Mouse (Mus musculus) liver, embryonic 11.5 days (tissue): ENCODE data around the gene Stat2. TPM values are rescaled to one million over a fixed set of nuclear protein-coding genes. Genes with fewer than 3 reads are reported as not detected.

Source experiments
- ATAC-seq: fragments of 200-750 bp; cut with Nextera tagmentation; replicated peaks from 2 replicates; pipeline ENCODE4 v1.8.0; 2017; ENCODE audit warnings: moderate number of reproducible peaks, mild to moderate bottlenecking, moderate TSS enrichment, moderate library complexity; ENCODE audit not compliant: low FRiP score
- DNase-seq: peaks from one replicate; pipeline ENCODE4 v3.0.0-alpha.2; 2017; ENCODE audit warnings: low spot score
- H3K27ac ChIP-seq: fragments of 300-500 bp; sonication (generic); 2 replicates; pipeline ENCODE4 v1.5.1; 2014; ENCODE audit warnings: mild to moderate bottlenecking, low read depth, low read length, control low read depth
- H3K27me3 ChIP-seq: fragments of 300-500 bp; sonication (generic); replicated peaks from 2 replicates; pipeline ENCODE4 v1.6.1; 2014; ENCODE audit warnings: low read length, mixed read lengths; ENCODE audit not compliant: control insufficient read depth, insufficient read depth
- H3K36me3 ChIP-seq: fragments of 300-500 bp; sonication (generic); 2 replicates; pipeline ENCODE4 v1.6.1; 2014; ENCODE audit warnings: mild to moderate bottlenecking, low read length, moderate library complexity, mixed read lengths; ENCODE audit not compliant: control insufficient read depth, insufficient read depth
- H3K4me1 ChIP-seq: fragments of 300-500 bp; sonication (generic); replicated peaks from 2 replicates; pipeline ENCODE4 v1.6.1; 2014; ENCODE audit warnings: low read length, mixed read lengths; ENCODE audit not compliant: control insufficient read depth, insufficient read depth
- H3K4me2 ChIP-seq: fragments of 300-500 bp; sonication (generic); 2 replicates; pipeline ENCODE4 v1.6.1; 2014; ENCODE audit warnings: mild to moderate bottlenecking, control low read depth, moderate library complexity
- H3K4me3 ChIP-seq: fragments of 300-500 bp; sonication (generic); 2 replicates; pipeline ENCODE4 v1.5.1; 2014; ENCODE audit warnings: low read depth, low read length, control low read depth
- H3K9ac ChIP-seq: fragments of 300-500 bp; sonication (generic); 2 replicates; pipeline ENCODE4 v1.6.1; 2014; ENCODE audit warnings: low read depth, low read length, control low read depth
- H3K9me3 ChIP-seq: fragments of 300-500 bp; sonication (generic); 2 replicates; pipeline ENCODE4 v1.6.1; 2016; ENCODE audit warnings: low read length, inconsistent platforms, mixed read lengths; ENCODE audit not compliant: control insufficient read depth
- WGBS: fragments of 180-500 bp; shearing (Covaris S2); extraction: QIAGEN DNeasy Blood & Tissue Kit; methylation state at CpG from one replicate; pipeline ENCODE4 v1.1.7; 2014; 5-methylcytosine and 5-hydroxymethylcytosine counted together
- polyA plus RNA-seq: library from polyadenylated mRNA; unstranded; fragments of >200 nt; fragmentation: Nextera tagmentation; extraction: Ambion mirVana; gene quantifications from 2 replicates; pipeline ENCODE4 v1.2.1, GENCODE M21; 2014

Stat2 gene
- polyA plus RNA-seq, 1 experiment from 2014 or later: 12.5 TPM

DNA sequence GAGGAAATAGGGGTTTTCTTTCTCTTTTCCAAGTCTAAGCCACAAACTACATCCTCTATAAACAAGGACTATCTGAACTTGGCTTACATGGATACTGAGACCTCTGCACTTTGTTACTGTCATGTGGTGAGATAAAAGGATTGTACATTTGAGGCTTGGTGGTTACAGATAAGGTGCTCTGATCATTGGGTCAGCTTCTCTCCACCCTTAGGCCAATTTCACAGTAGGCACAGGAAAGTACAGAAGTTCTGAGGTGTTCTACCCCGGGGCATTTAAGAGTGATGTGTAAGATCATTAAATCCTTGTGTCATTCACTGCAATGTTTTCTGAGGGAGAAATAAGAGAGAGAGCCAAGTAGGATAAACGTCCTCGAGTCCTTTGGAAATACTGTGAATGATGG is 66.2 kb downstream of the Stat2 start:
- no peak for DNase-seq
- ATAC-seq: peak; percentile 50
- H3K9me3 ChIP-seq: no peaks in the 10 kb centered on the region

DNA sequence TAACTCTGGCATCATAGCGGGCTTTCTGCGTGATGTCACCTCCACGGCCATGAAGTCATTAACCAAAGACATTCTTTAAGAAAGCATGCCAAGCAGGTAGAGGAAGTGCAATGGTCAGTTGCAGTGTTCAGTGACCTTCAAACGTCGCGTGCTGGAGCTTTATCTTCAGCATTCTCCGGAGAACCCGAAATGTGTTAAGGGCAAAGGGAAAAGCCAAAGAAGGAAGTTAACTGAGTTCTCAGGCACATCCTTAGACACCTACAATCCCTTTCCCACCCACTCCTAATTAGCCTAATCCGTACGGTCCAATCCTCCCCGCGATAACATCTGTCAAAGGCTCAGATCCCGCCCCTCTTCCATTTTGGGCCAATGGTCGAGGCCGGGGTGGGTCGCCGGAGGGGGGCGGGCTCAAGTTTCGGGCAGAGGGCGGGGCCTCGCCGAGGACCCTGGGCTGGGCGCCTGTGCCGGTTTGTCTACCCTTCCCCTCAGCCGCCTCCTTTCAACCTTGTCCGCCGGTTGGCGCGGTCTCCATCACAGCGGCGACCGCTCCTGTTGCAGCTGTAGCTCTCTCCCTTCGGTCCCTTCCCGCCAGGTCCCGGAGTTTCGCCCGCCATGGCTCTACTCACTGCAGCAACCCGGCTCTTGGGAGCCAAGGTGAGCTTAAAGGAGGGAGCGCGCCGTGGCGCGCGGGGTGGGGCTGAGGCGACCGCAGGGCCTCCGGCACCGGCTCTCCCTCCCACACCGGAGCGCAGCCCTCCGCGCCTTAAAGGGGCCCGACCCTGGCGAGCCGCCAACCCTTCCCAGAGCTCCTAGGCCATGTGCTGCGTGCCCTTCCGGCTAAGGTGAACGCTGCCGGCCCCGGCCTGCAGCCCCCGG is 67.2 kb downstream of the Stat2 start, which contains the start of gene Cs:
Gene Cs (plus strand): TSS at position 429 of the 876 bp plus-strand sequence.
- Histone ChIP-seq H3K9ac (peak within 1 kb of the TSS; percentile 73), H3K27ac (peak within 1 kb of the TSS; percentile 78), H3K27me3 (no peaks in the 10 kb centered on the region), H3K4me3 (peak within 1 kb of the TSS; percentile 75), H3K4me1 (peaks cover 53% of the 10 kb centered on the region), H3K9me3 (no peaks in the 10 kb centered on the region), H3K4me2 (peak within 1 kb of the TSS; percentile 82), H3K36me3 (0 out of 2 replicates have a peak, but pooled peaks cover 3% of the 10 kb centered on the region)
- WGBS: 1% methylated on average over 61 of the region's 61 CpGs
- peak; percentile 97 for DNase-seq
- peak; percentile 93 for ATAC-seq

More for the DNA sequence above, 66.2 kb downstream of the Stat2 start:
- H3K27me3 ChIP-seq: no peaks in the 10 kb centered on the region
- H3K4me1 ChIP-seq: peaks cover 50% of the 10 kb centered on the region
- H3K36me3 ChIP-seq: 0 out of 2 replicates have a peak, but pooled peaks cover 3% of the 10 kb centered on the region
- WGBS: 61% methylated on average over 3 of the region's 3 CpGs
- peak overlapping the region; percentile 57 for H3K9ac ChIP-seq
- H3K4me3 ChIP-seq: peak overlapping the region; percentile 75
- H3K27ac ChIP-seq: peak overlapping the region; percentile 78
- peak overlapping the region; percentile 82 for H3K4me2 ChIP-seq

DNA sequence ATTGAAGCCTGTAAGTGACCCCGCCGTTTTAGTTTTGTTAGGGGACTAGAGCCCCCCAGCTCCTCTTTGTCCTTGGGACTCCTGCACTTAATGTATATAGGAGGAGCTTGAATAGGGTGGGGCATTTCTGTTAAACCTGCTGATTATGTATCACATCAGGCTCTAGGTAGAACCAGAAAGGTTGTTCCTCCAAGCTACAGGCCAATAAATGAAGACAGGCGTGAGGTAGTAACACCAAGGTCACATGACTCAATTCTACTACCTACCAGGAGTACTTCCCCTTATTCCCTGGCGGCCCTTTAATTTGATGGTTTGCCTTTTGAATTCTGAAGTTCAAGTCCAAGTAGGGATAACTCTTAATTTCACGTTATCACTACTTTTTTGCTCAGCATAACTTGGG is 68.1 kb downstream of the Stat2 start:
- 12% methylated on average over 5 of the region's 5 CpGs for WGBS
- ATAC-seq: 0 out of 2 replicates have a peak, but pooled peaks have one; percentile 9
- Histone ChIP-seq H3K9ac (peak overlapping the region; percentile 73), H3K27me3 (no peaks in the 10 kb centered on the region), H3K4me3 (peak overlapping the region; percentile 75), H3K27ac (peak overlapping the region; percentile 78), H3K9me3 (no peaks in the 10 kb centered on the region), H3K4me1 (peaks cover 54% of the 10 kb centered on the region), H3K4me2 (peak overlapping the region; percentile 82), H3K36me3 (0 out of 2 replicates have a peak, but pooled peaks cover 3% of the 10 kb centered on the region)
- DNase-seq: no peak

DNA sequence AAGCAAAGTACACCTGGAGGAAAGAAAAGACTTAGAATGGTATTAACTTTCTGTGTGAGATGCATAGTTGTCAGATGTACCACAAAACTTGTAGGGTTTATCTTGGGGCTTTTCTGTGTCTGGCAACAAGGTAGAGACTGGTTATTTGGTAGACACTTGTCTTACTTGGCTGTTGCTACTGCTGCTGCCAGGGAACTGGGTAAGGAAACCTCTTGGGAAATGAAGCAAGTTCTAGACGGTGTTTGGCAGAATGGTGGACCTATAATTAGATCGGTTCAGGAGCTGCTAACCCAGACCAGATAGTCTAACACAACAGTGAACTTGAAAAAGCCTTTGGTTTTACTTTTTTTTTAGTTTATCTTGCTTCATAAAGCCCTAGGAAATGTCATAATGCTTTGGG is 68.6 kb downstream of the Stat2 start:
- Histone ChIP-seq H3K9ac (peak overlapping the region; percentile 73), H3K36me3 (0 out of 2 replicates have a peak, but pooled peaks cover 3% of the 10 kb centered on the region), H3K27ac (0 out of 2 replicates have a peak overlapping the region, but pooled peaks have one; percentile 78), H3K4me3 (peak overlapping the region; percentile 75), H3K4me2 (peak overlapping the region; percentile 82), H3K27me3 (no peaks in the 10 kb centered on the region), H3K4me1 (peaks cover 59% of the 10 kb centered on the region), H3K9me3 (no peaks in the 10 kb centered on the region)
- no peak for DNase-seq
- 68% methylated on average over 2 of the region's 2 CpGs for WGBS
- ATAC-seq: no peak

DNA sequence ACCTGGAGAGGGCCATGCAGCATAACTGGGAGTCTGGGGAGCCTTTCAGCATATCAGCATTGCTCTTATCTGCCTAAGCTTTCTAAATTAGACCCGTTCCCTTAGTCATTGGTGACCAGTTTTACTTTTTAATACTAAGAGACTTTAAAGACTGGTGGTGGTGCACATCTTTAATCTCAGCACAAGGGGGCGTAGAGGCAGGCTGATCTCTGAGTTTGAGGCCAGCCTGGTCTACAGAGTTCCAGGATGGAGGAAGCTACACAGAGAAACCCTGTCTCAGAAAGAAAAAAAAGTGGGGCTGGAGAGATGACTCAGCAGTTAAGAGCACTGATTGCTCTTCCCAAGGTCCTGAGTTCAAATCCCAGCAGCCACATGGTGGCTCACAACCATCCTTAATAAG is 69.9 kb downstream of the Stat2 start:
- H3K27ac ChIP-seq: no peak overlapping the region
- H3K27me3 ChIP-seq: no peaks in the 10 kb centered on the region
- no peak for ATAC-seq
- H3K4me3 ChIP-seq: no peak overlapping the region
- WGBS: 56% methylated on average over 2 of the region's 2 CpGs
- no peaks in the 10 kb centered on the region for H3K9me3 ChIP-seq
- H3K9ac ChIP-seq: no peak overlapping the region
- peak overlapping the region; percentile 82 for H3K4me2 ChIP-seq
- peaks cover 61% of the 10 kb centered on the region for H3K4me1 ChIP-seq
- H3K36me3 ChIP-seq: 0 out of 2 replicates have a peak, but pooled peaks cover 3% of the 10 kb centered on the region
- DNase-seq: no peak

Other genes starting within 250 kb of the Stat2 start
- gene Naca, start 235.0 kb upstream of the Stat2 start, polyA plus RNA-seq: 1,053 and 1,054 TPM in 2 replicates
- 527 and 567 TPM in 2 replicates for gene Ptges3, start 211.6 kb upstream of the Stat2 start, polyA plus RNA-seq
- gene Atp5b, start 187.3 kb upstream of the Stat2 start, polyA plus RNA-seq: 2,564 and 2,777 TPM in 2 replicates
- gene Baz2a, start 179.0 kb upstream of the Stat2 start, polyA plus RNA-seq: 11.1 and 13.0 TPM in 2 replicates
- gene Rbms2, start 90.3 kb upstream of the Stat2 start, polyA plus RNA-seq: 14.6 and 17.0 TPM in 2 replicates
- 3.1 and 3.4 TPM in 2 replicates for gene Gls2, start 76.1 kb upstream of the Stat2 start, polyA plus RNA-seq
- 32.4 and 37.4 TPM in 2 replicates for gene Spryd4, start 58.8 kb upstream of the Stat2 start, polyA plus RNA-seq
- 0.08 TPM in 1 of 2 replicates, not detected in the other for gene Mip, start 44.7 kb upstream of the Stat2 start, polyA plus RNA-seq
- gene Timeless, start 38.5 kb upstream of the Stat2 start, polyA plus RNA-seq: 67.5 and 71.2 TPM in 2 replicates
- 0.43 and 0.92 TPM in 2 replicates for gene Apon, start 16.5 kb upstream of the Stat2 start, polyA plus RNA-seq
- 25.0 and 28.0 TPM in 2 replicates for gene Apof, start 1.9 kb upstream of the Stat2 start, polyA plus RNA-seq
- 0.12 and 0.22 TPM in 2 replicates for gene Il23a, start 28.2 kb downstream of the Stat2 start, polyA plus RNA-seq
- gene Pan2, start 32.8 kb downstream of the Stat2 start, polyA plus RNA-seq: 27.8 and 29.9 TPM in 2 replicates
- 195 and 221 TPM in 2 replicates for gene Cnpy2, start 51.9 kb downstream of the Stat2 start, polyA plus RNA-seq
- gene Cs, start 67.2 kb downstream of the Stat2 start, polyA plus RNA-seq: 255 and 280 TPM in 2 replicates
- gene Coq10a, start 98.4 kb downstream of the Stat2 start, polyA plus RNA-seq: 8.4 and 10.5 TPM in 2 replicates
- gene Ankrd52, start 106.6 kb downstream of the Stat2 start, polyA plus RNA-seq: 12.2 and 13.4 TPM in 2 replicates
- gene Slc39a5, start 130.7 kb downstream of the Stat2 start, polyA plus RNA-seq: 16.5 and 17.6 TPM in 2 replicates
- gene Nabp2, start 140.9 kb downstream of the Stat2 start, polyA plus RNA-seq: 101 and 104 TPM in 2 replicates
- 19.1 and 20.4 TPM in 2 replicates for gene Rnf41, start 141.1 kb downstream of the Stat2 start, polyA plus RNA-seq
- gene Smarcc2, start 188.7 kb downstream of the Stat2 start, polyA plus RNA-seq: 59.0 and 59.7 TPM in 2 replicates
- gene Myl6, start 223.6 kb downstream of the Stat2 start, polyA plus RNA-seq: 639 and 685 TPM in 2 replicates
- gene Myl6b, start 228.1 kb downstream of the Stat2 start, polyA plus RNA-seq: 3.9 and 4.2 TPM in 2 replicates